Mouse (Mus musculus): ENCODE results near the gene 4921517D22Rik. TPM values are rescaled to one million over a fixed set of nuclear protein-coding genes. Genes with fewer than 3 reads are reported as not detected.
A peak's percentile ranks its signal among the peaks of the same experiment; 100 is the strongest.

The 4921517D22Rik gene
- total and polyA plus RNA-seq, 2 experiments = not detected

DNA sequence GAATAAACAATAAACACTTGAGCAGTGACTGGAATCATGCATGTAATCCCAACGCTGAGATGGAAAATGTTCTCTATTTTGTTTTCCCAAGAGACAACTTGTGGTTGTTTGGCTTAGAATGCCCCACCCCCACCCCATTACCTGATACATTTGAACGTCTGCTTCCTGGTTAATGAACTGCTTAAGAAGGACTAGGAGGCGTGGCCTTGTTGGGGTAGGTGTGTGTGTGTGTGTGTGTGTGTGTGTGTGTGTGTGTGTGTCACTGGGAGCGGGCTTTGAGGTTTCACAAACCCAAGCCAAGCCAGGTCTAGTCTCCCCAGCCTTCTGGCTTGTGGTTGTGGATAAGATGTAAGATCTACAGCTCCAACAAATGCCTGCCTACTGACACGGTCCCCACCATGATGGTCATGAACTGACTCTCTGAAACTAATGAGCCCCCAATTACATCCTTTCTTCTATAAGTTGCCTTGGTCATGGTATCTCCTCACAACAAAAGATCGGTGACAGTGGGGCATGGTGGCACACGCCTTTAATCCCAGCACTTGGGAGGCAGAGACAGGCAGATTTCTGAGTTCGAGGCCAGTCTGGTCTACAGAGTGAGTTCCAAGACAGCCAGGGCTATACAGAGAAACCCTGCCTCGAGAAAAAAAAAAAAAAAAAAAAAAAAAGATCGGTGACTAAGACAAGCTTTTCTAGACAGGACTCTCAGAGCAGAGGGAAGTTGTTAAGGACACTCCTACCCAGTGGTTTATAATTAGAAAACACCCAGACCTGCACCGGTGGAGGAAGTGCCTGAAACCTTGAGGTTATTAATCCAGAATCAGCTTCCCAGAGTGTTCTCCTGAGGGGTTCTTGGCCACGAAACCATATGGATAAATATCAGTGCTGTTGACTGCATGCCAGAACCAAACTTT is 17.3 kb downstream of the 4921517D22Rik start:
- H3K4me1 ChIP-seq (ENCODE audit: control insufficient read depth, insufficient read depth, low read length) = peaks cover 2% of the 10 kb centered on the region; the same call in 1 of the 2 replicates
- H3K36me3 ChIP-seq (ENCODE audit: control insufficient read depth, insufficient read depth, low read length) = no peaks in the 10 kb centered on the region
- peaks cover 3% of the 10 kb centered on the region; the same call in 1 of the 2 replicates for H3K27me3 ChIP-seq (ENCODE audit: control insufficient read depth, insufficient read depth, low read length)
- no peak overlapping the region for H3K9ac ChIP-seq (ENCODE audit: low read depth, low read length)
- no peak overlapping the region for H3K4me3 ChIP-seq (ENCODE audit: insufficient read depth, low read depth, low read length)
- no peak for DNase-seq (ENCODE audit: extremely low read depth, low read depth, low spot score)
- H3K27ac ChIP-seq (replicated peaks; ENCODE audit: insufficient read depth, low read depth, low read length) = no peak overlapping the region
- WGBS = 84% methylated on average over 12 of the region's 12 CpGs
- no peak for TF ChIP-seq CTCF (IDR thresholded peaks at IDR 0.05; ENCODE audit: low read depth, low read length)
- TF ChIP-seq POLR2A (IDR thresholded peaks at IDR 0.05; ENCODE audit: extremely low read depth, insufficient read depth, low read length) = no peak
- no peaks in the 10 kb centered on the region for H3K79me2 ChIP-seq (ENCODE audit: control insufficient read depth, insufficient read depth, low read length)

GRCm38 (mm10) chr13:59675151-59676011 is 18.5 kb downstream of the 4921517D22Rik start, which contains the start of gene Golm1:
Gene Golm1 (minus strand): TSS chr13:59675811.
- DNase-seq (ENCODE audit: extremely low read depth, low read depth, low spot score) = no peak
- peak within 1 kb of the TSS; percentile 95 for H3K4me3 ChIP-seq (ENCODE audit: insufficient read depth, low read depth, low read length)
- under 1% methylated on average over 54 of the region's 61 CpGs for WGBS
- H3K79me2 ChIP-seq (ENCODE audit: control insufficient read depth, insufficient read depth, low read length) = no peaks in the 10 kb centered on the region
- H3K36me3 ChIP-seq (ENCODE audit: control insufficient read depth, insufficient read depth, low read length) = no peaks in the 10 kb centered on the region
- TF ChIP-seq POLR2A (IDR thresholded peaks at IDR 0.05; ENCODE audit: extremely low read depth, insufficient read depth, low read length) (no peak), CTCF (IDR thresholded peaks at IDR 0.05; ENCODE audit: low read depth, low read length) (no peak)
- H3K27ac ChIP-seq (replicated peaks; ENCODE audit: insufficient read depth, low read depth, low read length) = no peak within 1 kb of the TSS
- H3K4me1 ChIP-seq (ENCODE audit: control insufficient read depth, insufficient read depth, low read length) = peaks cover 2% of the 10 kb centered on the region; the same call in 1 of the 2 replicates
- H3K27me3 ChIP-seq (ENCODE audit: control insufficient read depth, insufficient read depth, low read length) = peaks cover 3% of the 10 kb centered on the region; the same call in 1 of the 2 replicates
- peak within 1 kb of the TSS; percentile 78 for H3K9ac ChIP-seq (ENCODE audit: low read depth, low read length)

DNA sequence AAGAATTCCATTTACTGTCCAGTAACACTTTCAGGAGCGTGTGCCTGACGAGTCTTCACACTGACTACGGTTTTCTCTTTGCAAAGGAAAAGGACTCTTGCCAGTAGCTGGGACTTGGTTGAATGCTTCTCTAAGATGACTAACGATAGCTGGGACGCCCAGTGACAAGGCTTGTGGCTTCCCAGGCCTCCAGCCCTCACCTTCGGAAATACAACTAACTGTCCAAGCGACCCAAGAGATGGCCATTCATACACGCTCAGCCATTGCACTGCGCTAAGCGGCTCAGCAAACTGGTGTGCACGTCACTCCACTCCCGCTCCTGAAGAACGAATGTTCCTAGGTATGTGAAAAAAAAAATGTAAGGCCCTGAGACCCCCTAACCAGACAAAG is 19.2 kb downstream of the 4921517D22Rik start:
- Histone ChIP-seq H3K4me1 (ENCODE audit: control insufficient read depth, insufficient read depth, low read length) (peaks cover 2% of the 10 kb centered on the region; the same call in 1 of the 2 replicates), H3K4me3 (ENCODE audit: insufficient read depth, low read depth, low read length) (peak overlapping the region; percentile 95), H3K27ac (replicated peaks; ENCODE audit: insufficient read depth, low read depth, low read length) (no peak overlapping the region), H3K9ac (ENCODE audit: low read depth, low read length) (0 out of 2 replicates have a peak overlapping the region, but pooled peaks have one; percentile 4), H3K79me2 (ENCODE audit: control insufficient read depth, insufficient read depth, low read length) (no peaks in the 10 kb centered on the region), H3K36me3 (ENCODE audit: control insufficient read depth, insufficient read depth, low read length) (no peaks in the 10 kb centered on the region), H3K27me3 (ENCODE audit: control insufficient read depth, insufficient read depth, low read length) (peaks cover 3% of the 10 kb centered on the region; the same call in 1 of the 2 replicates)
- WGBS = 8% methylated on average over 13 of the region's 13 CpGs
- DNase-seq (ENCODE audit: extremely low read depth, low read depth, low spot score) = no peak
- TF ChIP-seq POLR2A (IDR thresholded peaks at IDR 0.05; ENCODE audit: extremely low read depth, insufficient read depth, low read length) = no peak
- no peak for TF ChIP-seq CTCF (IDR thresholded peaks at IDR 0.05; ENCODE audit: low read depth, low read length)

GRCm38 (mm10) chr13:59674215-59674614 is 19.7 kb downstream of the 4921517D22Rik start:
- Histone ChIP-seq H3K79me2 (ENCODE audit: control insufficient read depth, insufficient read depth, low read length) (no peaks in the 10 kb centered on the region), H3K36me3 (ENCODE audit: control insufficient read depth, insufficient read depth, low read length) (no peaks in the 10 kb centered on the region), H3K9ac (ENCODE audit: low read depth, low read length) (no peak overlapping the region), H3K27me3 (ENCODE audit: control insufficient read depth, insufficient read depth, low read length) (peaks cover 3% of the 10 kb centered on the region; the same call in 1 of the 2 replicates), H3K27ac (replicated peaks; ENCODE audit: insufficient read depth, low read depth, low read length) (no peak overlapping the region), H3K4me3 (ENCODE audit: insufficient read depth, low read depth, low read length) (no peak overlapping the region), H3K4me1 (ENCODE audit: control insufficient read depth, insufficient read depth, low read length) (peaks cover 2% of the 10 kb centered on the region; the same call in 1 of the 2 replicates)
- no peak for DNase-seq (ENCODE audit: extremely low read depth, low read depth, low spot score)
- TF ChIP-seq CTCF (IDR thresholded peaks at IDR 0.05; ENCODE audit: low read depth, low read length) (no peak), POLR2A (IDR thresholded peaks at IDR 0.05; ENCODE audit: extremely low read depth, insufficient read depth, low read length) (no peak)
- 16% methylated on average over 3 of the region's 3 CpGs for WGBS

DNA sequence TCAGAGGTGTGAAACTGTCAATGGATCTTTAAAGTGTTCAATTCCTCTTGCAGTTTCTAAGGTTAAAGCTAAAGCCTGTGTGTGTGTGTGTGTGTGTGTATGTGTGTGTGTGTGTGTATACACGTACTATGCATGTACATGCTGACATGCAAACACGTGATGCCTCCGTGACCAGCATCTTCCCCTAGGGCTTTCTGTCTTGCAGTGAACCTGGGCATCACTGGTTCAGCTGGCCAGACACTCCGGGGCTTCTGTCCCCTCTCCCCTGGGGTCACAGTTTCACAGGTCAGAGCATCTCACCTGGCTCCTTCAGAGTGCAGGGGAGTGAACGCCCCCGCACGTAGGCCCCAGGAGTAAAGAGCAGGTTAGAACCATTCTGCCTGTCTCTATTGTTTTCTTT is 20.3 kb downstream of the 4921517D22Rik start:
- peaks cover 3% of the 10 kb centered on the region; the same call in 1 of the 2 replicates for H3K27me3 ChIP-seq (ENCODE audit: control insufficient read depth, insufficient read depth, low read length)
- H3K36me3 ChIP-seq (ENCODE audit: control insufficient read depth, insufficient read depth, low read length) = no peaks in the 10 kb centered on the region
- no peak overlapping the region for H3K4me3 ChIP-seq (ENCODE audit: insufficient read depth, low read depth, low read length)
- TF ChIP-seq POLR2A (IDR thresholded peaks at IDR 0.05; ENCODE audit: extremely low read depth, insufficient read depth, low read length) = no peak
- TF ChIP-seq CTCF (IDR thresholded peaks at IDR 0.05; ENCODE audit: low read depth, low read length) = no peak
- no peak for DNase-seq (ENCODE audit: extremely low read depth, low read depth, low spot score)
- peaks cover 2% of the 10 kb centered on the region; the same call in 1 of the 2 replicates for H3K4me1 ChIP-seq (ENCODE audit: control insufficient read depth, insufficient read depth, low read length)
- H3K79me2 ChIP-seq (ENCODE audit: control insufficient read depth, insufficient read depth, low read length) = no peaks in the 10 kb centered on the region
- no peak overlapping the region for H3K27ac ChIP-seq (replicated peaks; ENCODE audit: insufficient read depth, low read depth, low read length)
- H3K9ac ChIP-seq (ENCODE audit: low read depth, low read length) = no peak overlapping the region
- 90% methylated on average over 7 of the region's 7 CpGs for WGBS

All from liver, adult 2 months (tissue).